Mouse (Mus musculus) myocyte (in vitro differentiated cells): ENCODE results near the gene Slc13a3.

Experiments used
- MYOD1 ChIP-seq, 3 experiments: IDR thresholded peaks; one replicate each; pipeline ENCODE4 v1.6.1; 2011; ENCODE audit warnings: control low read depth in 2 of 3, low read depth in 2 of 3, mild to moderate bottlenecking in 2 of 3, moderate library complexity in 1 of 3; ENCODE audit not compliant: insufficient read length in 2 of 3, control insufficient read depth in 1 of 3
- POLR2A ChIP-seq: IDR thresholded peaks from one replicate; pipeline ENCODE4 v1.6.1; 2011; ENCODE audit warnings: low read depth, mild to moderate bottlenecking, control low read depth, moderate library complexity; ENCODE audit not compliant: insufficient read length
- TCF12 ChIP-seq: IDR thresholded peaks from one replicate; pipeline ENCODE4 v1.6.1; 2011; ENCODE audit warnings: mild to moderate bottlenecking, control low read depth; ENCODE audit not compliant: poor library complexity, insufficient read depth, severe bottlenecking

GRCm38 (mm10) chr2:165392156-165392555 is 80.9 kb downstream of the Slc13a3 start:
- TF ChIP-seq MYOD1 (IDR thresholded peaks at IDR 0.05; ENCODE audit: control insufficient read depth in 1 of 3, insufficient read length in 2 of 3, low read depth in 2 of 3) = no peak
- no peak for TF ChIP-seq POLR2A
- no peak for TF ChIP-seq TCF12
